Mouse (Mus musculus): ENCODE measurements at regions not wholly inside any gene's neighbourhood (a gene's known extent, or its start where the extent isn't known, plus 50 kb on each side); places are given as distances from the start of the nearest gene placed in this dataset.

GRCm38 (mm10) chr3:105307676-105308075 is 144.5 kb upstream of the Kcnd3 start:
- DNase-seq (ENCODE audit: low read depth, low spot score), result peak; percentile 14
- Histone ChIP-seq H3K4me1 (ENCODE audit: control insufficient read depth in 1 of 2, insufficient read depth in 2 of 2, low read length in 2 of 2) (no peaks in the 10 kb centered on the region), H3K4me3 (ENCODE audit: control insufficient read depth in 1 of 2, insufficient read depth in 1 of 2, low read depth in 2 of 2, low read length in 2 of 2) (no peak overlapping the region), H3K9ac (ENCODE audit: control insufficient read depth, low read depth, low read length, poor library complexity, severe bottlenecking) (no peak overlapping the region), H3K27me3 (ENCODE audit: control insufficient read depth in 1 of 2, insufficient read depth in 2 of 2, low read length in 2 of 2) (no peaks in the 10 kb centered on the region), H3K27ac (ENCODE audit: control insufficient read depth, low read depth, low read length) (no peak overlapping the region), H3K36me3 (ENCODE audit: control insufficient read depth in 1 of 2, insufficient read depth in 2 of 2, low read length in 2 of 2) (no peaks in the 10 kb centered on the region), H3K9me3 (replicated peaks; ENCODE audit: insufficient read depth, low read length) (no peaks in the 10 kb centered on the region), H3K79me2 (ENCODE audit: control insufficient read depth, insufficient read depth, low read length, poor library complexity) (no peaks in the 10 kb centered on the region)
- TF ChIP-seq MEF2A (IDR thresholded peaks at IDR 0.05; ENCODE audit: extremely low read depth, insufficient replicate concordance, low read depth, low read length, poor library complexity, severe bottlenecking) (no peak), TAL1 (IDR thresholded peaks at IDR 0.05; ENCODE audit: low read length) (no peak), NELFE (IDR thresholded peaks at IDR 0.05; ENCODE audit: low read depth, low read length) (no peak), TCF12 (IDR thresholded peaks at IDR 0.05; ENCODE audit: low read depth, low read length) (no peak), GATA1 (IDR thresholded peaks at IDR 0.05; ENCODE audit: low read depth, low read length) (no peak), CTCF (IDR thresholded peaks at IDR 0.05 in 2 of 3, conservative IDR thresholded peaks at IDR 0.05 in 1 of 3; ENCODE audit: control insufficient read depth in 1 of 3, insufficient read depth in 1 of 3, low read depth in 2 of 3, low read length in 3 of 3, poor library complexity in 1 of 3, severe bottlenecking in 1 of 3) (no peak), BHLHE40 (IDR thresholded peaks at IDR 0.05; ENCODE audit: borderline replicate concordance, low read depth, low read length) (no peak), MAX (IDR thresholded peaks at IDR 0.05; ENCODE audit: low read length) (no peak), RCOR1 (IDR thresholded peaks at IDR 0.05; ENCODE audit: low read depth, low read length) (no peak), KAT2A (conservative IDR thresholded peaks at IDR 0.05; ENCODE audit: low read depth, low read length) (no peak), SIN3A (IDR thresholded peaks at IDR 0.05; ENCODE audit: low read length) (no peak), MAZ (IDR thresholded peaks at IDR 0.05; ENCODE audit: low read depth, low read length) (no peak), NRF1 (IDR thresholded peaks at IDR 0.05; ENCODE audit: insufficient read depth, low read depth, low read length, poor library complexity, severe bottlenecking) (no peak), USF1 (IDR thresholded peaks at IDR 0.05; ENCODE audit: low read depth, low read length) (no peak)

- no peak overlapping the region for H3K9ac ChIP-seq (ENCODE audit: control insufficient read depth, low read depth, low read length, poor library complexity, severe bottlenecking)
- no peaks in the 10 kb centered on the region for H3K27me3 ChIP-seq (ENCODE audit: control insufficient read depth in 1 of 2, insufficient read depth in 2 of 2, low read length in 2 of 2)
- H3K9me3 ChIP-seq (replicated peaks; ENCODE audit: insufficient read depth, low read length), result no peaks in the 10 kb centered on the region
- no peak for DNase-seq (ENCODE audit: low read depth, low spot score)
- H3K79me2 ChIP-seq (ENCODE audit: control insufficient read depth, insufficient read depth, low read length, poor library complexity), result no peaks in the 10 kb centered on the region
- H3K4me1 ChIP-seq (ENCODE audit: control insufficient read depth in 1 of 2, insufficient read depth in 2 of 2, low read length in 2 of 2), result no peaks in the 10 kb centered on the region
- H3K4me3 ChIP-seq (ENCODE audit: control insufficient read depth in 1 of 2, insufficient read depth in 1 of 2, low read depth in 2 of 2, low read length in 2 of 2), result no peak overlapping the region
- no peaks in the 10 kb centered on the region for H3K36me3 ChIP-seq (ENCODE audit: control insufficient read depth in 1 of 2, insufficient read depth in 2 of 2, low read length in 2 of 2)
- TF ChIP-seq MAFK (IDR thresholded peaks at IDR 0.05; ENCODE audit: borderline replicate concordance, low read depth, low read length), result no peak
- no peak for TF ChIP-seq TAL1 (IDR thresholded peaks at IDR 0.05; ENCODE audit: low read length)
- no peak for TF ChIP-seq SIN3A (IDR thresholded peaks at IDR 0.05; ENCODE audit: low read length)
- no peak for TF ChIP-seq HCFC1 (IDR thresholded peaks at IDR 0.05; ENCODE audit: low read depth, low read length)
- TF ChIP-seq RAD21 (IDR thresholded peaks at IDR 0.05; ENCODE audit: low read depth, low read length), result no peak
- no peak for TF ChIP-seq MAZ (IDR thresholded peaks at IDR 0.05; ENCODE audit: low read depth, low read length)
- TF ChIP-seq MXI1 (IDR thresholded peaks at IDR 0.05; ENCODE audit: low read depth, low read length), result no peak
- TF ChIP-seq GATA1 (IDR thresholded peaks at IDR 0.05; ENCODE audit: low read depth, low read length), result no peak
- no peak for TF ChIP-seq MEF2A (IDR thresholded peaks at IDR 0.05; ENCODE audit: extremely low read depth, insufficient replicate concordance, low read depth, low read length, poor library complexity, severe bottlenecking)
- no peak for TF ChIP-seq JUND (IDR thresholded peaks at IDR 0.05; ENCODE audit: low read depth, low read length)
- no peak for TF ChIP-seq POLR2AphosphoS5 (IDR thresholded peaks at IDR 0.05; ENCODE audit: borderline replicate concordance, low read depth, low read length)
- TF ChIP-seq TCF12 (IDR thresholded peaks at IDR 0.05; ENCODE audit: low read depth, low read length), result no peak
- no peak for TF ChIP-seq RCOR1 (IDR thresholded peaks at IDR 0.05; ENCODE audit: low read depth, low read length)
- no peak for TF ChIP-seq BHLHE40 (IDR thresholded peaks at IDR 0.05; ENCODE audit: borderline replicate concordance, low read depth, low read length)
- no peak for TF ChIP-seq ZMIZ1 (IDR thresholded peaks at IDR 0.05; ENCODE audit: low read depth, low read length)
- TF ChIP-seq KAT2A (conservative IDR thresholded peaks at IDR 0.05; ENCODE audit: low read depth, low read length), result no peak
- no peak for TF ChIP-seq CHD2 (IDR thresholded peaks at IDR 0.05; ENCODE audit: low read length)
- H3K27ac ChIP-seq (ENCODE audit: control insufficient read depth, low read depth, low read length), result no peak overlapping the region
These were observed 143.1 kb upstream of the Kcnd3 start for GRCm38 (mm10) chr3:105309020-105309419.
